Mouse (Mus musculus): ENCODE measurements around the gene Topaz1.

The Topaz1 gene

DNA sequence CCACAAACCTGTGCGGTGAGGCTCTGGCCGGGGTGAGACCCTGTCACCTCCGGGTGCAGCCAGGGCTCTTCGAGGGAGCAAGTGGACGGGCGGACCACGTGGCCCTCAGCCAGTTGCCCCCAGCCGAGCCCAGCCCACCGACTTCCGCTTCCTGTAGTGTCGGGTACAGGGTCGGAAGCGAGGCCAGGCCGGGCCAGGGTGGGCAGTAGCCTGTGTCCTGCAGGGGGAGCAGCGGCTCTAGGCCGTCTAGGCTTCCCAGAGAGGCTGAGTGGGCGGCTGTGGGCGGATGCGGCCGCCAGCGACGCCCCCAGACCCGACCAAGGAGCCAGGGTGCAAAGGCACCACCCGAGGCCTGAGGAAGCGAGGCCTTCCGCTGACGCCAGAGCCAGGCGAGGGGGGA lies at the start of gene Topaz1:
Gene Topaz1 (plus strand): TSS at position 287 of the 400 bp plus-strand sequence.
- ATAC-seq (ENCODE audit: insufficient number of reproducible peaks, low FRiP score, low TSS enrichment) = no peak

DNA sequence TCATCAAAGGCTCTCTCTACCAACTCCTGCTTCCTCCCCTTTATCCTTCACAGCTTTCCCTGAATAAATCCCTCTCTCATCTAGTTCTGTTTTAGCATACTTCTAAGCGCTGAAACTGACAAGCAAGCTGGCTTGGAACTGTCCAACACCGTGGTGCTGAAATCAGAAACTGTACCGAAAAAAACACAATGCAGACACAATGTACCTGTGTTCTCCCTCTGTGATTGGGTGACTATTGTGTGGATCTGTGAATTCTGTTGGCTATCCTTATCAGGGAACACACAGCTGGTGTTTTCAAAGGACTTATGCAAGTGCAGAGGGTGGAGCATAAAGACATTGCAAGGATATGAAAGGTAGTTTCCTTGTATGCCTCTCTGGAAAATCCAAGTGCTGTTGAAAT lies 45.3 kb upstream of the Topaz1 start:
- no peak for ATAC-seq (ENCODE audit: insufficient number of reproducible peaks, low FRiP score, low TSS enrichment)

DNA sequence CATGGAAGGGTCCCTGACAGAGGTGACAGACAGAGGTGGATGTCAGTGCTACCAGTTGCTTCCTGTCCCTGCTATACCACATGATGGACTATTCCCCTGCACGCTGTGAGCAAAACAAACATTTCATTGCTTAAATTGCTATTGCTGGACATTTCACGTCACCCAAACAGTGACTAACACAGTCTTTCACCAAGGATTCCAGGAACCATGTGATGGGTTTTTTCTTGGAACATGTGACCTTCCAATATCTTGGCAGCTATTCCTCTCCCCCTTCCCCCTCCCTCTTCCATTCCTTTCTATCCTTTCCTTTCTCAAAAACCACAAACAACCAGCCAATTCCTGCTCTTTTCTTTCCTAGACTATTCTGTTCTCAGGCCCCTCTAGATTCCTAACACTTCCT lies 33.3 kb upstream of the Topaz1 start:
- no peak for ATAC-seq (ENCODE audit: insufficient number of reproducible peaks, low FRiP score, low TSS enrichment)

DNA sequence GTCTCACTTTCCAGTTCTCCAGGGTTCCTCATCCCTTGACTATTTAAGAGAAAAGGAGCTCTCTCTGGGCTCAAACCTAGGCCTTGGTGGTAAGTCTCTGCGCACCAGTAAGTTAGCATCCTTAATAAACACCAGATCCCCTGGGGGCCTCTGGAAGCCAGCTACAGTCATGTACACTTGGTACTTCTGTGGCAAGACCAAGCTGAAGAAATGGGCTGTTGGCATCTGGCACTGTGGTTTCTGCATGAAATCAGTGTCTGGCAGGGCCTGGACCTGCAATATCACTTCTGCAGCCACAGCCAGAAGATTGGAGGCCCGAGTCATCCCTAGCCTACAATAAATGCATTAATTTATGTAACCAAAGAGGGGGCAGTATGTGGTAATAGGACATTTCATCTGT lies 32.1 kb upstream of the Topaz1 start:
- no peak for ATAC-seq (ENCODE audit: insufficient number of reproducible peaks, low FRiP score, low TSS enrichment)

DNA sequence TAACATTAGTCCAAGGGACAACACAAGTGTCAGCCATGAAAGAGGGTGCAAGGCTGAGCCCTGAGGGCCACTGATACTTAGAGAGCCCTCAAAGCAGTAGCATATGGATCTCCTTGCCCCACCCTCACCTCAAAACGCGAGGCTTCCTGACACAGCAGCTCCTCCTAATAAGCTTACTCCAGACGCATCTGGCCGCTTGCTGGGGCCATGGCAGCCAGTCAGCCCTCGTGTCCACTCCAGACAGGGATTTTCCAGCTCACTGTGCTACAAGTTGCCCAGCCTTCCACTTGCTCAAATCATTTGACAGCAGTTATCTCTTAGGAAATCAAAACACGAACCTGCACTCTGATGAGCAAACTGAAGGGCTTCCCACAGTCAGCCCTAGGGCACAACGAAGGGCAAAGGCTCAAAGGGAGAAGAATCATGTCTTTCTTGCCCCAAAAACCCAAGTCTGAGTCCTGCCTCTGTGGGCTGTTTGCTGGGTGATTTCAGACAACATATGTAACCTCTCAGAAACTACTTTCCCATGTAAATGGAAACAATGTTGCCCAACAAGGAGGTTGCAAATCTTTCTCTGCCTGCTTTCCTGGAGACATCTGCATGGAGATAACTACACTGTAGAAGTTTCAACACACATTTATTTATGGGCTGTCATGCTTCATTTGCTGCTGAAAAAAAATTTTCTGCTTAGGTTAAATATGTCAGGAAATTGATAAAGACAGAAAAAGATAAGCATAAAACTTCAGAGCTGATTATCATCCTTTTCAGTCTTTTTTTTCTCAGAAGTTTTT lies 30.8 kb upstream of the Topaz1 start:
- ATAC-seq (ENCODE audit: insufficient number of reproducible peaks, low FRiP score, low TSS enrichment) = no peak

DNA sequence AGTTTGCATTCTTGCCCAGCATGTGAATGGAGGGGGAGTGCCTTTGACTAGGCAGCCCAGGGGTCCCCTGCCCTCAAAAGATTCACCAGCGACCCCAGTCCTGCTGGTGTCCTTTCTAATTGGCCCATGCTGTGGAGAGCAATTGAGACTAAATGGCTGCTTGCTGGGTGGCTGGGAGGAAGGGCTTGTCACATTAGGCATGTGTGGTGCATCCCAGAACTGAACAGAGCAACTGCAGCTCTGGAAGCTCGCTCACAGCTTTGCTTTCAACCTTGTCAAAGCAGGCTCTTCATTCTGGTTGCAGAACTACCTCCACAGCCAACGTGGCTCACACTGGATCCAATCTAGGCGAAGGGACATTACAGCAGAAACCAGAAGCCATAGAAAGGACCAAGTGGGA lies 24.9 kb upstream of the Topaz1 start:
- ATAC-seq (ENCODE audit: insufficient number of reproducible peaks, low FRiP score, low TSS enrichment) = no peak

DNA sequence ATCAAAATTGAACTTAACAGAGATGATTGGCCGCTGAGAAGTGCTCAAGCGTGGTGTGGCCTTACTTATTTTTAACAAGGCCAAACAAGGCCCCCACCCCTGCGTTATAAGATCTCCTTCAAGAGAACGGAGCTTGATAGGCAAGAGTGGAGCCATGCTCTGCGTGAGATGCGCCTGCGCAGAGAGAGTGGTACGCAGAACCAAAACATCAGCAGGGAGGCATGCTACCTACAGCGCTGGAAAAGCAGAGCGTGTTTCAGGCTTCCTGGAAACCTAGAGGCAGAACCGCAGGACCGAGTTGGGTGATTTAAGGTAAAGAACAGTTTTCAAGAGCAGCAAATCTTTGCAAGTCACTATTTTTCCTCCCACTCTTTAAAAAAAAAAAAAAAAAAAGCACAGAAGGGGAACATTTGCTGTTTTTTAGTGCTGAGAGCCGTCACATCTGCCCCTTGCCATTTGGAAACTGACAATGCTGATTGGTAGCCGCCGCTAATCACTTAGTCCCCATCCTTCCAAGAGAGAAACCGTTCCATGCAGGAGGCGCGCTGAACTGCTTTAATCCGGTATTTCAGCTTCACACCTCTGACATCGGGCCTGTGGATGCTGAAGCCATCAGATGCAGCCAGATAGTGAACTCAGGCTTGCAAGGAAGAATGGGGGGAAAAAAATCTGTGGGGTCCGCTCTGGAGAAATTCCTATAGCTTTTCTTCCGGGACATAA lies 21.9 kb upstream of the Topaz1 start:
- ATAC-seq (ENCODE audit: insufficient number of reproducible peaks, low FRiP score, low TSS enrichment) = no peak

DNA sequence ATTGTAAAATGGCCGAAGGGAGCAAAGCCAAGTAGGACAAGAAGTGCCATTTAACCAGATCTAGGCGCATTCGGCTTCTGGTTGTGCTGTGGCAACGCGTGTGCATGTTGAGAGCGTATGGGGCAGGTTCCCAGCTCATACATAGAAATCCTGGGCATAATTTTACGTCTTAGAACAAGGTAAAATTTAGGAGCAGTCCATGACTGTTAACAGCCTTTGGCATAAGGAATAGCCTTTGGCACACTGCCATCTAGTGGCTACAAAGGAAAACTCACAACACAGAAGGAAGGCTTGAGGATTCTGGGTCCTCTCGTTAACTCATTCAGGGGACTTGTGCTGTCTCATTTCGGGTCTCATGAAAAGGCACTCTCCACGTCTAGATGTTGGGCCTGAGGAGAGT lies 17.6 kb upstream of the Topaz1 start:
- no peak for ATAC-seq (ENCODE audit: insufficient number of reproducible peaks, low FRiP score, low TSS enrichment)

DNA sequence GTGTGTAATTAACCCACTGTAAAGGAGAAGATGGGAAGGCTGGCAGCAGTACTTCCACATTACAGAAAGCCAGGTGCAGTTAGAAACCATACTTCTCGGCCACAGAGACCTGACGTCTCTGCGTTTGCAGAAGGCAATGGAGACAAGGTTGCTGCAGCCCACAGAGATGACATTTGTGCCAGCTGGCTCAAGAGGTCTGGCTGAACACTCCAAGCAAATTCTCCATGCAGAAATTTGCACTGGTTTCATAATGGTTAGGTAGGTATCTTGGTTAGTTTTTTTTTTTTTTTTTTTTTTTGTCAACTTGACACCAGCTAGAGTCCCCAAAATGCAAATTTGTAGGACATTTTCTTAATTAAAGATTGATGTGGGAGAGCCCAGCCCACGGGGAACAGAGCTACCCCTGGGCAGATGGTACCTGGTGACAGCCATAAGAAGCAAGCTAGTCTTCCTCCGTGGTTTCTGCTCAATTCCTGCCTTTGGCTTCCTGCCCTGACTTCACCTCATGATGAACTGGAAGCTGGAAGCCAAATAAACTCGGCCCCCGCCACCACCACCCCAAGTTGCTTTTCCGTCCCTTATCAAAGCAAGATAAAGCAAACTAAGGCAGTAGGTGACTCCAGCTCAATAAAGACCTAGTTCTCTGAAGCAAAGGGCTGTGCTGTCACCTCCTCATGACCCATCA lies 14.9 kb upstream of the Topaz1 start:
- no peak for ATAC-seq (ENCODE audit: insufficient number of reproducible peaks, low FRiP score, low TSS enrichment)

DNA sequence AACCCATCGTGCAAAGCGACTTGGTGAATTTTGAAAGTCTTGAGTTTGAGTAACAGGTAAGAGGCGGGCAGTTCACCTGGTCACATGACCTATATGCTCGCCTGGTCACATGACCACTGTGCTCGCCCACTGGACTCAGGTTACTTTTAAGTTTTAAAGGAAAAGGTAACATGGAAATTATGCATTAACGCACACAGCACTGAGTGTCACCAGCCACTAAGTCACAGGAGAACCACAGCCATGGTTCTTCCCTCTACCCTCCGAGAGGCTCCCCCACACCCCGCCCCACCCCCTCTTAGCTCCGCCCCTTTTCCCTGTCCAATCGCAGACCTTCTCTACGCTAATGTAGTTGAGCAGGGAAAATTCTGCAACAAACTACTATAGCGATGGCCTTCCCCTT lies 13.9 kb upstream of the Topaz1 start:
- ATAC-seq (ENCODE audit: insufficient number of reproducible peaks, low FRiP score, low TSS enrichment) = no peak

DNA sequence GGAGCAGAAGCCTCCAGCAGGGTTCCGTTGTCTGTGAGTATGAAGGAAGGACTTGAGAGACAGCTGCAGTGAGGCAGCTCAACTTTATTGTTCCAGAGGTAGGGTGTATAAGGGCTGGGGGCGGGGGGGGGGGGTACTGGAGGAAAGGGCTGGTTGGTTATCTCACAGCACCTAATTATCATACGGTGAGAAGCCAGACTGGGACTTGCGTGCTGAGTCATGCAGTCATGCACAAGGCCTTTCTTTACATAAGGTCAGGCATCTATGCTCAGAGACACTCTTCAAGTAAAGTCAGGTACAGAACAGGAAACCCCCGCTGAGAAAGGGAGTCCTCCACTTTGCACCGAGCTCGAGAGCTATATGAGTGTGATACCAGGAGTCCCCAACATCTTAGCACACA lies 12.2 kb upstream of the Topaz1 start:
- ATAC-seq (ENCODE audit: insufficient number of reproducible peaks, low FRiP score, low TSS enrichment) = no peak

DNA sequence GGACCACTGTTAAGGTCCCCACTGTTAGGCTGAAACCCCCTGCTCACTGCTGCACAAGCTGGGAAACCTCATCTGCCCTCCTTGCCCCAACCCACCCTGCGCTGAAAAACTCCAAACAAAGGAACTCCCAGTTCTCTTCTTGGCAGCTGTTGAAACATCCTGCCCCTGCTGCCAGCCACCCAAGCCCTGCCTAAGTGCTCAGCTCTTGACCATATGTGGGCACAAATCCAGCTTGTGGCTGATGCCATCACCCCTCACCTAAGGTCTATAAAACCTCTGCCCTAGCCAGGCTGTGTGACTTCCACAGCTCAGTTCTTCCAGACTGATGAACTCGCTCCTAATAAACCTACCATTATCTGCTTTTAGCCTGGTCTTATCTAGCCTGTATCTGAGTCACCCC lies 11.1 kb upstream of the Topaz1 start:
- ATAC-seq (ENCODE audit: insufficient number of reproducible peaks, low FRiP score, low TSS enrichment) = no peak

DNA sequence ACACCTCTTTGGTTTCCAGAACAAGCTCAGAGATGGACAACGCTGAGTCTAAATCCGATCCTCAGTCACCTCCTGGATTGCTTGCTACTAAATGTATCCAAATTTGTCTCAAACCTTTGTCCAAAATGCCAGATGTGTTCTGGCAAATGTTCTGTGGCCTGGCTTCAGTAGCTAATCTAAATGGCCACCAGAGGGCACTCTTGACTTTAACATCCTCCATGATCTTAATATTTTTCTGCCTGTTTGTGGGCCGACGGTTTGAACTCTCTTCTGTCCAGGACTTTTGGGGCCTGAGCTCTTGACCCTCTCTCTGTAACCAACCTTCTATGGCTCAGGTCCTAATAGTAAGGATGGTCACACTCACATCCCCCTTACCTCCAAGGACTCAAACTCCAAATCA lies 10.4 kb upstream of the Topaz1 start:
- no peak for ATAC-seq (ENCODE audit: insufficient number of reproducible peaks, low FRiP score, low TSS enrichment)

DNA sequence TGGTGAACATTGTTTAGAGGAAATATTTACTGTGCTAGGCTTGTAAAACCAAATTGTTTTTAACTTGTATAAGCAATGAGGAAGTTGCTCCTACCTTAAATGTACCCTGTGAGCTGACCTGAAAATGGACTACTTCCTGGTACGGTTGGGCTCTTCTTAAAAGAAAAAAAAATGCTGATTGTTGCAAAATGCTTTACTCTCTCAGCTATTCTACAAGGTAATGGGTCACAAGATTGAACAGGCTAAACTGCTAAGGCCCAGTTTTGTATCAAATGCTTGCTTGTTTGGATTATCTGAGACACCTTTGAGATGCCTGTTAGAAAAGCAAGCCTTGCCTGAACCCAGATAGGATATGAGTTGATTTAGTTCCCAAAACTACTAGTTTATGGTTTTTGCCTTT lies 1.3 kb upstream of the Topaz1 start:
- no peak for ATAC-seq (ENCODE audit: insufficient number of reproducible peaks, low FRiP score, low TSS enrichment)

DNA sequence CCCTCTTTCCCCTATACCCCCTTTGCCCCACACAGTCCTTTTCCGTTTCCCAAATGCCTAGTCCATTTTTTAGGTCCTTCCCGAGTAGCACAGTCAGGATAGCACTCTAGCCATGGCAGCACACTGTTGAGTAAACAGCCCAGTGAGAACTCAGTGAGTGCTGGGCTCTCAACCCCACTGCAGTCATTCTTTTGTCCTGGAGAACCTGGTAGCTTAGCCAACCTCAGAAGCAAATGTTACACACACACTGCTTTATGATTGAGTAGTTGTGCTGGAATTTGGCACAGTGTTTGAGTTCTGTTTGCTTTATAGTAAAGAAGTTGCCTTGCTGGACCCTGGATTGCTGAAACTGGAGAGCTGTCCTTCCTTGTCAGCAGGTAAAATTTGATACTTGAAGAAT lies 10.5 kb downstream of the Topaz1 start:
- ATAC-seq (ENCODE audit: insufficient number of reproducible peaks, low FRiP score, low TSS enrichment) = no peak

DNA sequence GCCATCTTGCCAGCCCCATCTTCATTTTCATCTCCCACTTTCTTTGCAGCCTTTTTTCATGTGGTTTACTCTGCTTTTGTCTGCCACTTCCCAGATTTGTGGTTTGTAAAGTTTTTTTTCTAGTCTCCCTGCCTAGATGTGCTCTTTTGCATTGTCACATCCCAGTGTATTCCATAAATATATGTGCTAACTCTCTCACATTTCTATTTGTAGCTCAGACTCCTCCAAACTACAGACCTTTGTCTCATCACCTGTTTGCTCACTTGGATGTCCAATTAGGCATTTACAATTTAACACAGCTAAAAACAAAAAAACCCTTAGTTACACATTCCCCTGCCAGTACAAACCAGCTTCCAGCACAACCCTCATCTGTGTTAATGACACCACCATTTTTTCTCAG lies 13.0 kb downstream of the Topaz1 start:
- no peak for ATAC-seq (ENCODE audit: insufficient number of reproducible peaks, low FRiP score, low TSS enrichment)

DNA sequence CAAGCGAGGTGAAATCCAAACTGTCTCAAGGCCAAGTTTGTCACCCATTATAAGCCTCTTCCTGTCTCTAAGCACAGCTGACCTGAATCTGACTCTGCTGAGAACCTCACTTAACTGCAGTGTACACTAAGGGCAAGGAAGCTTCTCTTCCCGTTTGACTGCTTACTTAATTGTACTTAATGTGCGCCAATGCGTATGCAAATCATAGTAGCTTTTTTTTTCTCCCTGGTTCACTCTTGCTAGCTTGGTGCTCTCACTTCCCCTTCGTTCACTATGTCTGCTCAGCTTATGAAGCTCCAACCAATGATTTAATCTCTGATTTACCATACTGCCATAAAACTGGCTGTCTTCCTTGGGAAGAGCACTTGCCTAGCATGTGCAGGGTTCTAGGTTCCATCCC lies 38.1 kb downstream of the Topaz1 start:
- no peak for ATAC-seq (ENCODE audit: insufficient number of reproducible peaks, low FRiP score, low TSS enrichment)

DNA sequence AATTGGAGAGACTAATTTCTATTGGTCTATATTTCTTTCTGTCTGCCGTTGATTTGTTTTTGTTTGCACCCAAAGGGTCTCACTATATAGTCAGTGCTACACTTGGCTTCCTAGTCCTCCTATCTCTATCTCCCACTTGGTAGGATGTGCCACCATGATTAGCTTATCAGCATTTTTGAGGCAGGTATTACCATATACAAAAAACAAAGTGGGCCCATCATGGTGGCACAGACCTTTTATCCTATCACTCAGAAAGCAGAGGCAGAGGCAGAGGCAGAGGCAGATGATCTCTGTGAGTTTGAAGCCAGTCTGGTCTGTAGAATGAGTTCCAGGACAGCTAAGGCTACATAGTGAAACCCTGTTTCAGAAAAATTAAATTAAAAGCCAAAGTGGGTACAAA lies 39.4 kb downstream of the Topaz1 start:
- ATAC-seq (ENCODE audit: insufficient number of reproducible peaks, low FRiP score, low TSS enrichment) = no peak

DNA sequence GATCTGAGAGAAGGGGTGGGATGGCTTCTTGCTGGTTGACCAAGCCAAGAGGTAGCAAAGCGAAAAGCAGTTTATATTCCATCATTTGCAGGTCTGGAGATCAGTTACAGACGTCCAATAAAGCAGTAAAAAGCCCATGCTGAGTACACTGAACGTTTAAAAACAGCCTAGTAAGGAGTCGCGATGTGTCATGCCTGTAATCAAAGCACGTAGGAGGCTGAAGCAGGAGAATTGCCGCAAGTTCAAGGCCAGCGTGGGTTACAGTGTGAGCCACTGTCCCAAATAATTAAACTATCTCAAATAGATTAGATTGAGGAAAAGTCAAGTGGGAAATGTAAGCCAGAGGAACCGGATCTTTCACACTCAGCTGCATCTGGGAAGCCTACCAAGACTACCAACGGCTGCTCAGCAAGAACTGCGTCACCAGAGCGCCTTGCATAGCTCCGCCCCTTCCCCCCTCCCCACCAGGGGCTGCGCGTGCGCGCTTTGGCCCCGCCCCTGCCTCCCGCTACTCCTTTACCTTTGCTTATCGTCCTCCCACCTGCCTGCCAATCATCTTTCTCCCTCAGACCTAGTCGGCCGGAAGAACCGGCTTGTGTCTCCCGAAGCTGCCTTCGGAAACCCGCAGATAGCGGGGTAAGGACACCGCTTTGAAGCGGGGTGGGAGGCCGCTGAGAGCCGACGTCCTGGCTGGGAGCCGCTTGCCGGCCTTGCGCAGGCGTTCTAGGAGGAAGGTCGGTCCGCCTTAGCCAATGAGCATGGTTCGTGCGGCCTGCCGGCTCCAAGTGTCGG lies 58.1 kb downstream of the Topaz1 start, which contains the start of gene Tcaim:
Gene Tcaim (plus strand): TSS at position 487 of the 792 bp plus-strand sequence.
- peak; percentile 97 for ATAC-seq (ENCODE audit: insufficient number of reproducible peaks, low FRiP score, low TSS enrichment)

DNA sequence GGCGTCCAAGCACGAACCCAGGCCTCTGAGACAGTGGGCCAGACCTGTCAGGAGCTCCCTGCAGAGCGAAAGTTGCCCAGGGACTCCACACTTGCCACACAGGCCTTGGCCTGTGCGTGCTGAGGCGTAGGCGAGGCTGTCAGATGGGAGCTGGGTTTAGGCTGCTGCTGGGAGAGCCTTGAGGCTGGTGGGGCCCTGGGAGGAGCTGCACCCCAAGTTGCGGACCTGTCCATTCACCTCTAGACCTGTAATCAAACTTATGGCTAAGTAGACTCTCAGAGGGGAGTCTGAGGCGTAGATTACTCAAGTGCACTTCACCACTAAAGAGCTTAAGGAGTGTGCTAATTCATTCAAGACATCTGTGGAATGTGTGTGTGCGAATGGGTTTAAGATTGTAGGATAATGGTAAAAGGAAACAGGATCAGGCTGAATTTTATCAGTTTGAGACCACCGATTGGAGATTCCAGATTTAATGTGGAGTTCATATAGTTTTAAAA lies 58.7 kb downstream of the Topaz1 start:
- ATAC-seq (ENCODE audit: insufficient number of reproducible peaks, low FRiP score, low TSS enrichment) = no peak
